Mouse (Mus musculus): ENCODE data around the gene Adgrg5.

The Adgrg5 gene

DNA sequence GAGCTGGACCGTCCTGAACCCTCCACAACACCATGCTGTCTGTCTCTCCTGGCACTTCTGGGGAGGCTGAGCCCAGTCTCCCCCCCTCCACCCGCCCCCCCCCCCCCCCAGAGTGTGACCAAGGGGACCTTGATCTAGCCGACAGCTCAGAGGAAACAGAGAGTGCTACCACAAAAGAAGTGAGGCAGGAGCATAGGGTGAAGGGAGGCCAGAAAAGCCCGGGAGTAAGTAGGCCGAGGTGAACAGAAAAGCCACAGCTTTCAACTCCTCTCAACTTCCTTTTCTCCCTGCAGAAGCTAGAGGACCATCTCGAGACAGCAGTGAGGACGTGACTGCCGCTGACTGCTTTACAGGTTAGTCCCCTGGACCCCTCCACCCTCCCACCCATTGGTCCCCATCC lies at the start of gene Adgrg5:
Gene Adgrg5, plus strand, starts transcription at position 290 of the 400 bp plus-strand sequence.
- DNase-seq: no peak

GRCm38 (mm10) chr8:94874358-94874757 lies 49.1 kb upstream of the Adgrg5 start:
- peak; percentile 80 for DNase-seq

GRCm38 (mm10) chr8:94875096-94875870 lies 48.2 kb upstream of the Adgrg5 start:
- DNase-seq: peak; percentile 43

DNA sequence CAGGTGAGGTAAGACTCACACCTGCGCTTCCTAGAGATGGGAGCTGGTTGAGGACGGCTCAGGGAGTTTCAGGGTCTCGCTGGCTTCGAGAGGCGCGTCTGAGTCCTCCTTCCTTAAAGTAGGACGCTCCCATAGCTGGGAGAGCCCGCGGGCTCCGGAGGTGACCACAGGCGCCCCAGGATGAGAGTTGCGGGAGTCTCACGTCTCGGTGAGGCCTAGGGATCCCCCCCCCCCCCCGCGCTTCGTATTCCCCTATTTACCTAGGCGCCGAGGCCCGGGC lies 47.7 kb upstream of the Adgrg5 start:
- DNase-seq: no peak

- peak; percentile 90 for DNase-seq
Measured at GRCm38 (mm10) chr8:94876197-94876730, 47.2 kb upstream of the Adgrg5 start, which contains the start of gene Dok4. TSS of gene Dok4 (minus strand) at chr8:94876330.

DNA sequence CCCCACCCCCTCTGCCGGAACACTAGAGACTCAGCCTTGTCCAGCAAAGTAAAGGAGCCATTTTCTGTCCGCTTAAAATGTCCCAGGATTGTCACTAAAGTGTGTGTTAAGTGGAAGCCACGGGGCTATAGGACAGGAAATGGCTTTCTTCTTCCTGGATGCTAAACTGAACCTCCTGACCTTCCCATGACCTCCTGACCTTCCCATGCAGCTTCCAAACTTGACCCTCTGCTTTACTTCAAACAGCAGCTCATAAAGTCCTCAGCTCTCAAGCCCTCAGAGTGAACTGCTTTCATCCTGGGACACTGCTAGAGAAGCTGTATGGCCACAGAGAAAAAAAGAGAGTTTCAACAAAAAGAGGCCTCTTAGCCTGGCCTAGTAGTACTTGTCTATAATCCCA lies 46.7 kb upstream of the Adgrg5 start:
- DNase-seq: no peak

DNA sequence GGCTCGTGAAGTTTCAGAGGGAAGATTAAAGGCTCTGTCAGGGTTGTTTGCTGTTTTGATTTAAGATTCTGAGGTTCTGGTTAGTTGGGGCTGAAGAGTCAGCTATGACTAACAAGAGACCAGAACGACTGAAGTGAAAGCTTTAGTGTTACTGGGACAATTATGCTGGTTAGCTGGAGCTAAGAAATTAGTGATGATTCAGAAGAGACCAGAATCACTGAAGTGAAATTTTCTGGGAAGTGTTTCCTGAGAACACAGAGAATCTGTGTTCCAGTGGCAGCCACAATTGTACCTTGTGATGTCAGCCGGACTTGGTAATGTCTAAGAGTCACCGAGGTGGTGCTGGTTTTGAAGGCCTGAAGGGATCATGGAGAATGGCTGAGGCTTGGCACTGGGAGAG lies 42.8 kb upstream of the Adgrg5 start:
- no peak for DNase-seq

- DNase-seq: no peak
Measured at GRCm38 (mm10) chr8:94888383-94889036, 35.0 kb upstream of the Adgrg5 start.

GRCm38 (mm10) chr8:94892917-94893316 lies 30.6 kb upstream of the Adgrg5 start:
- DNase-seq: no peak

GRCm38 (mm10) chr8:94899262-94899661 lies 24.2 kb upstream of the Adgrg5 start:
- DNase-seq: peak; percentile 31

DNA sequence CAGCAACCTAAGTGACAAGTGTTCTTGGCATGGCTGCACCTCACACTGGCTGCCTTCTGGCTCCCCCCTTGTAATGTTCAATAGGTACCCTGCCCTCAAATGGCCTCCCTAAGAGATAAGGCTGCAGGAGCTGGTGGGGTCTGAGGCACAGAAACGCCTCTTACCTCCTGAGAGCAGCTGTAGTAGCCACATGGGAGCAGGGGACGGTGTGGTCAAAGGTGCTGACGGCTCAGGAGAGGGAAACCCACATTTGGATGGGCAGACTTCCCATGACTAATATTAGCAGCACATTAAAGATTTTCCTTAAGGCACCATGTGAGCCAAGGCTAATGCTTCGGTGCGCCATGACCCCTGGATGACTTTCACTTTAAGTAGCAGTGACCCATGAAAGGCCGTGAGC lies 22.9 kb upstream of the Adgrg5 start:
- no peak for DNase-seq

GRCm38 (mm10) chr8:94901031-94901430 lies 22.5 kb upstream of the Adgrg5 start:
- DNase-seq: peak; percentile 28

GRCm38 (mm10) chr8:94903709-94904108 lies 19.8 kb upstream of the Adgrg5 start:
- peak; percentile 50 for DNase-seq

GRCm38 (mm10) chr8:94904450-94905175 lies 18.9 kb upstream of the Adgrg5 start:
- peak; percentile 96 for DNase-seq

DNA sequence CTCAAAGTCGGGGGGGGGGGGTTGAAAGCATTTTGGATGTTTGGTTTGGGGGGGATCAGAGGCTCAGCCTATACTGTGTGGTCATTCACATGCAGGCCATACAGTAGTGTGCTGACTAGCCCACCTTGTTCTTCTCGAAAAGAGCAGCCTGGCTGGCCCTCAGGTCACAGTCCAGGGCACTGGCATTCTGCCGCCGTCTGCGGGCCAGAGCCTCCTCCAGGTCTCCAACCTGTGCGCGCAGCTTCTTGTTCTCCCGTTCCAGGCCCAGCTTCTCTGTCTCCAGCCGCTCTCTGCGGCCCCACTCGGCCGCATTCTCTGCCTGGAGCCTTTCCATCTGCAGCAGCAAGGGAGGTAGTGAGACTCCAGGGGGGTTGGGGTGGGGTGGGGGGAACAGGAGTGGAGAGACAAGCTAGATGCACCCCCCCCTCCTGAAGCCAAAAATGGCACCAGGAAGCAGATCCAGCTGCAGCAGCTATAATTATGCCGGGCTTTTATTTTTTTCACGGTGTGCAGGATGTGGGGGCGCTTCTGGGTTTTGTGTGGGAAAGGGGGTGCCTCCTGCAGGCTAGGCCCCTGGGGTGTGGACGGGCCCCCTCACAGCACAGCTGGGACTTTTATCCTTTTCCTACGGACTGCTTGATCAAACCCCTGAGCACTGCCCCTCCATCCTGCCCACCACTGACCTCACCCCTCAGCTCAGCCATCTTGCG lies 15.7 kb upstream of the Adgrg5 start:
- peak; percentile 80 for DNase-seq

DNA sequence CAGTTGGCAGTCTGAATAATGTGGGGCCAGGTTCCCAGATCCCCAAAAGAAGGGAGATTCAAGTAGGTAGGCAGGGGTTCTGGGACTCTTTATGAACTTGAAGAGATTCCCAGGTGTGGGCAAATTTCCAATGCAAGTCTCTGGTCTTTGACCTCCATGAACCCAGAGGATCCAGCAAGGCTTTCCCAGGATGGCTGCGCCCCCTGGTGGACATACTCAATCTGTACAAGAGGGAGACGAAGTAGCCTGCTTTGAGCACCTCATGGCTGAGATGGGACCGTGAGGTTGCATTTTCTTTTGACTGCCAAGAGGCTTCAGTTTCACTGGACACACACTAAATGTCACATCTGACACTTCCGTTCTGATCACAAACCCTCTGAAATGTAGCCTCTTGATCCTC lies 14.6 kb upstream of the Adgrg5 start:
- peak; percentile 93 for DNase-seq

DNA sequence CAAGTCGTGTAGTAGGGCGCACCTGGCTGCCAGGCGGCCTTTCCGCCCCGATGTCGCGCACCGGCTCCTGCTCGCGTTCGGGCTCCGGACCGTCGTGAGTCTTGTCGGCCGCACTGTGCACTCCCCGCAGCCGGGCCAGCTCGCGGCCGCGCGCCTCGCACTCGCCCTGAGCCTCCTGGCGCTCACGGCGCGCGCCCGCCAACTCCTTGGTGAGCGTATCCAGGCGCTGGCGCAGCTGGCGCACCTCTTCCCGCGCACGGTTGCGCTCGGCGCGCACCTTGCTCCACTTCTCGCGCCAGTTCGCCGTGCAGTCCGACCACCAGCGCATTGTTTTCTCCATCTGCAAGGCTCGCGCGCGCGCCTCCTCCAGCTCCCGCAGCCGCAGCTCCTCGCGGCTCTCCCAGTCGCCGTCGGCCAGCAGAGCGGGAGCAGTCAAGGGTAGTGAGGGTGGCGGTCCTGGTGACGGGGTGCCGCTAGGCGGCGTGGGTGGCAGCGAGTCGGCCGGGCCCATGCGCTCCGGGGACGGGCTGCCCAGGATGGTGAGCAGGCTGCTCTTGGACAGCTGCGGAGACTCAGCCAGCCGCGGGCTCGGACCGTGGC lies 10.3 kb upstream of the Adgrg5 start:
- DNase-seq: peak; percentile 59

- DNase-seq: no peak
Measured at GRCm38 (mm10) chr8:94914256-94914655, 9.2 kb upstream of the Adgrg5 start.

GRCm38 (mm10) chr8:94914701-94915101 lies 8.8 kb upstream of the Adgrg5 start:
- DNase-seq: no peak

- DNase-seq: no peak
Measured at GRCm38 (mm10) chr8:94916311-94916959, 7.1 kb upstream of the Adgrg5 start.

DNA sequence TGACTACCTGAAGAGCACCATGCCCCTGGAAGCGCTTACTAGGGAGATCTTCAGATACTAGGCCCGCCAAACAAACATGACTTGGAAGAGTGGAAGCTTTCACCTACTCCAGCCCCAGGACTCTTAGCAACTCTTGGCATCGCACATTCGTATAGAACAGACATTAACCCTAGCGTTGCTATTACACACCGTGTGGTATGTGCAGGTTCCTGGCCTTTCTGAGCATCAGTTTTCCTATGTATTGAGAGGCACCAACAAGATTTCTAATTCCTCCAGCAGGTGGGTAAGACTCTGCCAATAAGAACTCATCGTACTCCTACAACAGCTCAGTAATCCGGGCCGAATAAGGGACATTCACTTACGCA lies 6.6 kb upstream of the Adgrg5 start:
- DNase-seq: no peak

DNA sequence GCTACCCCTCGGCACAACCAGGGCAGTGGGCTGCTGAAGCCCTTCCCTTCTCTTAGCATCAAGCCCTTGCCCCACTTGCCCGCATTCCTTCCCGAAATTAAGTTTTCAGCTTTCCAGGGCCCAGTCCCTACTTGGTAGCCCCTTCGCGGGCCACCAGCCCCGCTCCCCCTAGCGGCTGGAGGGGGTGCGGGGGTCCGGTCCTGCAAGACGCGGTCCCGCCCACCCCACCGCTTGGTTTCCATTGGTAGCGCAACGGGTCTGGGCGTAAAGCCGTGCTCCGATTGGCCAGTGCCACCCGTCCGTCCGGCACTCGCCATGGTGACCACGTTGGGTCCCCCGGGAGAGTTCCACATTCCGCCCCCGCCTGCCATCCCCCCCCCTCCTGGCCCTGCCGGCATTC lies 6.1 kb upstream of the Adgrg5 start:
- peak; percentile 91 for DNase-seq
